Mouse (Mus musculus): ENCODE measurements around the gene Tas2r126. TPM values are rescaled to one million over a fixed set of nuclear protein-coding genes. Genes with fewer than 3 reads are reported as not detected.
"Not testable (repeated sequence)": the region's sequence is repeated elsewhere in the genome, so short reads cannot be mapped to it uniquely, and the experiment has no call there.

Gene Tas2r126
- total and polyA plus RNA-seq, 2 experiments from 2014 or later: not detected

DNA sequence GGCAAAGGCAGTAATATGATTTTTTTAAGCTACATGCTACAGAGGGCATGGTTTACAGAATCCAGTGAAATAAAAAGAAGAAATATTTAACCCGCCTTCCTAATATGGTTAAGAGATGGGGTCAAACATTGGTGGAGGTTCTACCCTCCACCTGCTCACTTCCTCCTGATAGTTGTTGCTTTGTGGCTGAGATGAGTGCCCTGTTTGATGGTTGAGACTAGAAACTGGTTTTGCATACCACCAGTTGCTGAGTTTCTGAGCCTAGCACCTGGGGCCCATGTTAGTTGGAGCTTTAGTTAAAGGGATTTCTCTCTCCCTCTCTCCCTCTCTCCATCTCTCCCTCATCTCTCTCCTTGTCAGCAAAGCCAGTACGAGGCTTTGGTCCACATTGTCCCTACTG lies 13.0 kb downstream of the Tas2r126 start:
- Histone ChIP-seq H3K4me3 (ENCODE audit: low read depth, low read length) (no peak overlapping the region), H3K9me3 (replicated peaks; ENCODE audit: control insufficient read depth, low read length) (no peaks in the 10 kb centered on the region), H3K36me3 (replicated peaks; ENCODE audit: control insufficient read depth, insufficient read depth, low read length) (no peaks in the 10 kb centered on the region), H3K27me3 (ENCODE audit: control insufficient read depth, insufficient read depth, low read length) (no peaks in the 10 kb centered on the region), H3K4me1 (ENCODE audit: control insufficient read depth, insufficient read depth) (no peaks in the 10 kb centered on the region), H3K4me2 (ENCODE audit: low read depth, low read length) (no peak overlapping the region), H3K9ac (replicated peaks; ENCODE audit: low read depth, low read length) (no peak overlapping the region), H3K27ac (ENCODE audit: low read depth) (no peak overlapping the region)
- TF ChIP-seq EP300 (IDR thresholded peaks at IDR 0.05; ENCODE audit: low read depth) (no peak), CTCF (IDR thresholded peaks at IDR 0.05; ENCODE audit: low read depth) (no peak)
- no peak for ATAC-seq (ENCODE audit: insufficient read depth, low read depth)
- no peak for DNase-seq (ENCODE audit: low spot score)
- 71% methylated on average over 2 of the region's 2 CpGs for WGBS

GRCm38 (mm10) chr6:42465096-42465495 lies 30.8 kb downstream of the Tas2r126 start, which contains the start of gene Olfr458:
Gene Olfr458 (minus strand): TSS chr6:42465196.
- Histone ChIP-seq H3K9me3 (replicated peaks; ENCODE audit: control insufficient read depth, low read length) (no peaks in the 10 kb centered on the region), H3K9ac (replicated peaks; ENCODE audit: low read depth, low read length) (no peak within 1 kb of the TSS), H3K4me1 (ENCODE audit: control insufficient read depth, insufficient read depth) (no peaks in the 10 kb centered on the region), H3K36me3 (replicated peaks; ENCODE audit: control insufficient read depth, insufficient read depth, low read length) (no peaks in the 10 kb centered on the region), H3K27me3 (ENCODE audit: control insufficient read depth, insufficient read depth, low read length) (no peaks in the 10 kb centered on the region), H3K27ac (ENCODE audit: low read depth) (no peak within 1 kb of the TSS), H3K4me3 (ENCODE audit: low read depth, low read length) (no peak within 1 kb of the TSS), H3K4me2 (ENCODE audit: low read depth, low read length) (no peak within 1 kb of the TSS)
- ATAC-seq (ENCODE audit: insufficient read depth, low read depth): no peak
- DNase-seq (ENCODE audit: low spot score): no peak
- TF ChIP-seq CTCF (IDR thresholded peaks at IDR 0.05; ENCODE audit: low read depth) (no peak), EP300 (IDR thresholded peaks at IDR 0.05; ENCODE audit: low read depth) (no peak)
- 24% methylated on average over 1 of the region's 1 CpGs for WGBS

GRCm38 (mm10) chr6:42470542-42470941 lies 36.2 kb downstream of the Tas2r126 start:
- H3K4me1 ChIP-seq (ENCODE audit: control insufficient read depth, insufficient read depth): no peaks in the 10 kb centered on the region
- no peaks in the 10 kb centered on the region for H3K27me3 ChIP-seq (ENCODE audit: control insufficient read depth, insufficient read depth, low read length)
- no peak overlapping the region for H3K4me2 ChIP-seq (ENCODE audit: low read depth, low read length)
- H3K27ac ChIP-seq (ENCODE audit: low read depth): no peak overlapping the region
- TF ChIP-seq CTCF (IDR thresholded peaks at IDR 0.05; ENCODE audit: low read depth) (no peak), EP300 (IDR thresholded peaks at IDR 0.05; ENCODE audit: low read depth) (no peak)
- H3K9me3 ChIP-seq (replicated peaks; ENCODE audit: control insufficient read depth, low read length): no peaks in the 10 kb centered on the region
- no peak for ATAC-seq (ENCODE audit: insufficient read depth, low read depth)
- 87% methylated on average over 4 of the region's 4 CpGs for WGBS
- no peaks in the 10 kb centered on the region for H3K36me3 ChIP-seq (replicated peaks; ENCODE audit: control insufficient read depth, insufficient read depth, low read length)
- no peak overlapping the region for H3K4me3 ChIP-seq (ENCODE audit: low read depth, low read length)
- no peak for DNase-seq (ENCODE audit: low spot score)
- no peak overlapping the region for H3K9ac ChIP-seq (replicated peaks; ENCODE audit: low read depth, low read length)

DNA sequence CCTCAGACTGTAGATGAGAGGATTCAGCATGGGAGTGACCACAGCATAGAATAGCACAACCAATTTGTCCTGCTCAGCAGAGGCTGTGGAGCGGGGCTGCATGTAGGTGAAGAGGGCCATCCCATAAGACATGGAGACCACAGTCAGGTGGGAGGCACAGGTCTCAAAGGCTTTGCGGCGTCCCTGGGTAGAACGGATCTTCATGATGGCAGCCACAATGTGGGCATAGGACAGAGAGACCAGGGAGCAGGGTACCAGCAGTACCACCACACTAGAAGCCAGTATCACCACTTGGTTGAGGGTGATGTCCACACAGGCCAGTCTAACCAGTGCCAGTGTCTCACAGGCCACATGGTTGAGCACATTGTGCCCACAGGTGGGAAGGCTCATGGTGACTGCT lies 37.0 kb downstream of the Tas2r126 start:
- not testable (repeated sequence) for ATAC-seq (ENCODE audit: insufficient read depth, low read depth); DNase-seq (ENCODE audit: low spot score); H3K9me3 ChIP-seq (replicated peaks; ENCODE audit: control insufficient read depth, low read length); H3K36me3 ChIP-seq (replicated peaks; ENCODE audit: control insufficient read depth, insufficient read depth, low read length); H3K9ac ChIP-seq (replicated peaks; ENCODE audit: low read depth, low read length); H3K4me1 ChIP-seq (ENCODE audit: control insufficient read depth, insufficient read depth); H3K27me3 ChIP-seq (ENCODE audit: control insufficient read depth, insufficient read depth, low read length); H3K4me2 ChIP-seq (ENCODE audit: low read depth, low read length); H3K27ac ChIP-seq (ENCODE audit: low read depth); H3K4me3 ChIP-seq (ENCODE audit: low read depth, low read length)
- WGBS: 91% methylated on average over 4 of the region's 4 CpGs

DNA sequence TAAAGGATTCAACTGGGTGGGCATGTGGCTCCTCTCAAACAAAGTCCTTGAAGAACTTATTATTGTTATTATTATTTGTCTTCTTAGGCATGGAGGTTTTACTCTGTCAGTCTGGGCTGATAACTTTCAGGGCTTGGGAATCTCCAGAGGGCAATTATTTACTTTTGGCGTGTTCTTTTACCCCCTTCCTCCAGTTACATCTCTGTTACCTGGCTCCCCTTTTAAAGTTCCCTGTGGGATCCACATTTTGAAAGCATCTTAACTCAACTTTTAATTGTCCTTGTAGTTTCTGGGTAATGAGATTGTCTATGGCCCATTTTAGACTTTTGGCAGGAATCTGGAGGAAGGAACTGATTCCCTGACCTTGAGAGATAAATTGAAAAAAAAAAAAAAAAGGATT lies 41.9 kb downstream of the Tas2r126 start, which contains the start of gene Olfr457:
Gene Olfr457 (minus strand): TSS at position 101 of the 400 bp plus-strand sequence.
- DNase-seq (ENCODE audit: low spot score) (no peak), ATAC-seq (ENCODE audit: insufficient read depth, low read depth) (no peak)
- Histone ChIP-seq H3K9me3 (replicated peaks; ENCODE audit: control insufficient read depth, low read length) (no peaks in the 10 kb centered on the region), H3K27me3 (ENCODE audit: control insufficient read depth, insufficient read depth, low read length) (no peaks in the 10 kb centered on the region), H3K27ac (ENCODE audit: low read depth) (no peak within 1 kb of the TSS), H3K4me2 (ENCODE audit: low read depth, low read length) (no peak within 1 kb of the TSS), H3K4me1 (ENCODE audit: control insufficient read depth, insufficient read depth) (no peaks in the 10 kb centered on the region), H3K36me3 (replicated peaks; ENCODE audit: control insufficient read depth, insufficient read depth, low read length) (no peaks in the 10 kb centered on the region), H3K4me3 (ENCODE audit: low read depth, low read length) (no peak within 1 kb of the TSS), H3K9ac (replicated peaks; ENCODE audit: low read depth, low read length) (no peak within 1 kb of the TSS)
- WGBS: 50% methylated on average over 1 of the region's 1 CpGs
- no peak for TF ChIP-seq CTCF (IDR thresholded peaks at IDR 0.05; ENCODE audit: low read depth)
- no peak for TF ChIP-seq EP300 (IDR thresholded peaks at IDR 0.05; ENCODE audit: low read depth)

DNA sequence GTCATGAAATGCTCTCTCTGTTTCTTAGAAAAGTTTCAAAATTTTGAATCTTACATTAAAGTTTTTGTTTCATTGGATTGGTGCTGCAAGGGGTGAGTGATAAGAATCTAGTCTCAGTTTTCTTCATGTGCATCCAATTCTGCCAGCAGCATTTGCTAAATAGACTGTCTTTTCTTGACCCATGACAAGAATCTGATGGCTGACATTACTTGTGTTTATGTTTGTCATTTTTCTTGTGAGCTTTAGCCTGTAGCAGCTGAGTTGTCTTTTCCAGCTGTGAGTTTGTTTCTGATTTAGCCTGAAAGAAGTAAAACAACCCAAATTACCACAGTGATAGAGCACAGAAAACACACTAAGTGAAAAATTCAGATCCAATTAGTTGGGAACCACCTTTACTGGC lies 50.3 kb downstream of the Tas2r126 start:
- Histone ChIP-seq H3K4me2 (ENCODE audit: low read depth, low read length) (no peak overlapping the region), H3K9ac (replicated peaks; ENCODE audit: low read depth, low read length) (no peak overlapping the region), H3K27me3 (ENCODE audit: control insufficient read depth, insufficient read depth, low read length) (no peaks in the 10 kb centered on the region), H3K4me3 (ENCODE audit: low read depth, low read length) (no peak overlapping the region), H3K4me1 (ENCODE audit: control insufficient read depth, insufficient read depth) (no peaks in the 10 kb centered on the region), H3K9me3 (replicated peaks; ENCODE audit: control insufficient read depth, low read length) (no peaks in the 10 kb centered on the region), H3K36me3 (replicated peaks; ENCODE audit: control insufficient read depth, insufficient read depth, low read length) (no peaks in the 10 kb centered on the region), H3K27ac (ENCODE audit: low read depth) (no peak overlapping the region)
- DNase-seq (ENCODE audit: low spot score) (no peak), ATAC-seq (ENCODE audit: insufficient read depth, low read depth) (no peak)
- TF ChIP-seq CTCF (IDR thresholded peaks at IDR 0.05; ENCODE audit: low read depth) (no peak), EP300 (IDR thresholded peaks at IDR 0.05; ENCODE audit: low read depth) (no peak)

Other genes with a start within 250 kb of the Tas2r126 start
- not detected in 2 replicates for gene Tas2r144, start 219.2 kb upstream of the Tas2r126 start, total RNA-seq (2014; rRNA removed; ENCODE audit: low replicate concordance)
- not detected in 2 replicates for gene Tas2r144, start 219.2 kb upstream of the Tas2r126 start, polyA plus RNA-seq (2015; fragmentation: Nextera tagmentation; extraction: Ambion mirVana)
- gene Gstk1, start 188.6 kb upstream of the Tas2r126 start, total RNA-seq (2014; rRNA removed; ENCODE audit: low replicate concordance): 27.8 and 32.4 TPM in 2 replicates
- 23.6 and 25.4 TPM in 2 replicates for gene Gstk1, start 188.6 kb upstream of the Tas2r126 start, polyA plus RNA-seq (2015; fragmentation: Nextera tagmentation; extraction: Ambion mirVana)
- gene Tmem139, start 172.6 kb upstream of the Tas2r126 start, total RNA-seq (2014; rRNA removed; ENCODE audit: low replicate concordance): not detected in 2 replicates
- 0.10 and 0.26 TPM in 2 replicates for gene Tmem139, start 172.6 kb upstream of the Tas2r126 start, polyA plus RNA-seq (2015; fragmentation: Nextera tagmentation; extraction: Ambion mirVana)
- 25.8 and 39.6 TPM in 2 replicates for gene Casp2, start 169.6 kb upstream of the Tas2r126 start, total RNA-seq (2014; rRNA removed; ENCODE audit: low replicate concordance)
- 14.9 and 15.2 TPM in 2 replicates for gene Casp2, start 169.6 kb upstream of the Tas2r126 start, polyA plus RNA-seq (2015; fragmentation: Nextera tagmentation; extraction: Ambion mirVana)
- 0.04 TPM in 1 of 2 replicates, not detected in the other for gene Clcn1, start 147.8 kb upstream of the Tas2r126 start, total RNA-seq (2014; rRNA removed; ENCODE audit: low replicate concordance)
- gene Clcn1, start 147.8 kb upstream of the Tas2r126 start, polyA plus RNA-seq (2015; fragmentation: Nextera tagmentation; extraction: Ambion mirVana): 0.44 and 0.64 TPM in 2 replicates
- 0.88 and 1.4 TPM in 2 replicates for gene Fam131b, start 109.9 kb upstream of the Tas2r126 start, total RNA-seq (2014; rRNA removed; ENCODE audit: low replicate concordance)
- gene Fam131b, start 109.9 kb upstream of the Tas2r126 start, polyA plus RNA-seq (2015; fragmentation: Nextera tagmentation; extraction: Ambion mirVana): 0.08 TPM in 2 replicates
- gene Zyx, start 84.9 kb upstream of the Tas2r126 start, total RNA-seq (2014; rRNA removed; ENCODE audit: low replicate concordance): 96.2 and 140 TPM in 2 replicates
- 86.4 and 89.9 TPM in 2 replicates for gene Zyx, start 84.9 kb upstream of the Tas2r126 start, polyA plus RNA-seq (2015; fragmentation: Nextera tagmentation; extraction: Ambion mirVana)
- gene Epha1, start 61.3 kb upstream of the Tas2r126 start, total RNA-seq (2014; rRNA removed; ENCODE audit: low replicate concordance): 0.35 TPM in 1 of 2 replicates, not detected in the other
- 0.33 and 0.48 TPM in 2 replicates for gene Epha1, start 61.3 kb upstream of the Tas2r126 start, polyA plus RNA-seq (2015; fragmentation: Nextera tagmentation; extraction: Ambion mirVana)
- gene Tas2r143, start 34.3 kb upstream of the Tas2r126 start, total RNA-seq (2014; rRNA removed; ENCODE audit: low replicate concordance): not detected in 2 replicates
- not detected in 2 replicates for gene Tas2r143, start 34.3 kb upstream of the Tas2r126 start, polyA plus RNA-seq (2015; fragmentation: Nextera tagmentation; extraction: Ambion mirVana)
- gene Tas2r135, start 29.1 kb upstream of the Tas2r126 start, total RNA-seq (2014; rRNA removed; ENCODE audit: low replicate concordance): not detected in 2 replicates
- gene Tas2r135, start 29.1 kb upstream of the Tas2r126 start, polyA plus RNA-seq (2015; fragmentation: Nextera tagmentation; extraction: Ambion mirVana): not detected in 2 replicates
- not detected in 2 replicates for gene Olfr458, start 30.7 kb downstream of the Tas2r126 start, total RNA-seq (2014; rRNA removed; ENCODE audit: low replicate concordance)
- gene Olfr458, start 30.7 kb downstream of the Tas2r126 start, polyA plus RNA-seq (2015; fragmentation: Nextera tagmentation; extraction: Ambion mirVana): not detected in 2 replicates
- not detected in 2 replicates for gene Olfr457, start 41.8 kb downstream of the Tas2r126 start, total RNA-seq (2014; rRNA removed; ENCODE audit: low replicate concordance)
- not detected in 2 replicates for gene Olfr457, start 41.8 kb downstream of the Tas2r126 start, polyA plus RNA-seq (2015; fragmentation: Nextera tagmentation; extraction: Ambion mirVana)
- gene Olfr456, start 52.7 kb downstream of the Tas2r126 start, total RNA-seq (2014; rRNA removed; ENCODE audit: low replicate concordance): not detected in 2 replicates
- not detected in 2 replicates for gene Olfr456, start 52.7 kb downstream of the Tas2r126 start, polyA plus RNA-seq (2015; fragmentation: Nextera tagmentation; extraction: Ambion mirVana)
- not detected in 2 replicates for gene Olfr455, start 113.1 kb downstream of the Tas2r126 start, total RNA-seq (2014; rRNA removed; ENCODE audit: low replicate concordance)
- gene Olfr455, start 113.1 kb downstream of the Tas2r126 start, polyA plus RNA-seq (2015; fragmentation: Nextera tagmentation; extraction: Ambion mirVana): not detected in 2 replicates
- not detected in 2 replicates for gene Tcaf3, start 163.2 kb downstream of the Tas2r126 start, total RNA-seq (2014; rRNA removed; ENCODE audit: low replicate concordance)
- gene Tcaf3, start 163.2 kb downstream of the Tas2r126 start, polyA plus RNA-seq (2015; fragmentation: Nextera tagmentation; extraction: Ambion mirVana): not detected in 2 replicates
- gene Tcaf2, start 210.7 kb downstream of the Tas2r126 start, total RNA-seq (2014; rRNA removed; ENCODE audit: low replicate concordance): 2.0 and 2.7 TPM in 2 replicates
- gene Tcaf2, start 210.7 kb downstream of the Tas2r126 start, polyA plus RNA-seq (2015; fragmentation: Nextera tagmentation; extraction: Ambion mirVana): 1.2 and 1.5 TPM in 2 replicates

Data from heart, postnatal 0 days (tissue).